Mouse (Mus musculus) kidney, postnatal 0 days (tissue): Measurements from ENCODE around the gene Gm45233. TPM values are rescaled to one million over a fixed set of nuclear protein-coding genes. Genes with fewer than 3 reads are reported as not detected.

Experiments used
- ATAC-seq: fragments of 200-750 bp; cut with Nextera tagmentation; replicated peaks from 2 replicates; pipeline ENCODE4 v1.8.0; 2017; ENCODE audit warnings: low read depth, moderate number of reproducible peaks, moderate TSS enrichment, moderate library complexity; ENCODE audit not compliant: low FRiP score
- DNase-seq: peaks from one replicate; pipeline ENCODE4 v3.0.0-alpha.2; 2016; ENCODE audit warnings: low spot score
- H3K27ac ChIP-seq: fragments of 300-500 bp; sonication (generic); 2 replicates; pipeline ENCODE4 v1.5.1; 2014; ENCODE audit warnings: mild to moderate bottlenecking
- H3K27me3 ChIP-seq: fragments of 300-500 bp; sonication (generic); 2 replicates; pipeline ENCODE4 v1.6.1; 2014; ENCODE audit warnings: low read length, mixed read lengths; ENCODE audit not compliant: insufficient read depth
- H3K36me3 ChIP-seq: fragments of 300-500 bp; sonication (generic); 2 replicates; pipeline ENCODE4 v1.6.1; 2014; ENCODE audit warnings: low read length, mixed read lengths; ENCODE audit not compliant: insufficient read depth
- H3K4me1 ChIP-seq: fragments of 300-500 bp; sonication (generic); replicated peaks from 2 replicates; pipeline ENCODE4 v1.6.1; 2014; ENCODE audit warnings: antibody characterized with exemption, low read length, mixed read lengths; ENCODE audit not compliant: insufficient read depth
- H3K4me2 ChIP-seq: fragments of 300-500 bp; sonication (generic); 2 replicates; pipeline ENCODE4 v1.6.1; 2014; ENCODE audit warnings: mild to moderate bottlenecking, low read length, moderate library complexity, mixed read lengths
- H3K4me3 ChIP-seq: fragments of 300-500 bp; sonication (generic); replicated peaks from 2 replicates; pipeline ENCODE4 v1.5.1; 2014; ENCODE audit warnings: low read depth, low read length
- H3K9ac ChIP-seq: fragments of 300-500 bp; sonication (generic); 2 replicates; pipeline ENCODE4 v1.6.1; 2014; ENCODE audit warnings: low read depth, low read length
- H3K9me3 ChIP-seq: fragments of 300-500 bp; sonication (generic); replicated peaks from 2 replicates; pipeline ENCODE4 v1.6.1; 2016; ENCODE audit warnings: low read length, inconsistent platforms, mixed read lengths
- CTCF ChIP-seq: IDR thresholded peaks from 2 replicates; pipeline ENCODE4 v1.5.1; 2016; ENCODE audit warnings: antibody characterized with exemption, low read depth, mild to moderate bottlenecking, moderate library complexity
- WGBS: fragments of 180-500 bp; shearing (Covaris S2); extraction: QIAGEN DNeasy Blood & Tissue Kit; methylation state at CpG from one replicate; pipeline ENCODE4 v1.1.7; 2014; 5-methylcytosine and 5-hydroxymethylcytosine counted together
- polyA plus RNA-seq: library from polyadenylated mRNA; unstranded; fragments of >200 nt; fragmentation: Nextera tagmentation; extraction: Ambion mirVana; gene quantifications from 2 replicates; pipeline ENCODE4 v1.2.1, GENCODE M21; 2015

Gene Gm45233
- polyA plus RNA-seq, 1 experiment from 2014 or later = 0.24 TPM

- H3K9ac ChIP-seq = no peak overlapping the region
- H3K4me1 ChIP-seq = no peaks in the 10 kb centered on the region
- H3K36me3 ChIP-seq = peaks cover 32% of the 10 kb centered on the region
- no peaks in the 10 kb centered on the region for H3K9me3 ChIP-seq
- peak; percentile 79 for ATAC-seq
- no peak overlapping the region for H3K4me3 ChIP-seq
- H3K4me2 ChIP-seq = no peak overlapping the region
- TF ChIP-seq CTCF = no peak
- WGBS = 65% methylated on average over 13 of the region's 14 CpGs
- DNase-seq = peak; percentile 26
- no peaks in the 10 kb centered on the region for H3K27me3 ChIP-seq
- H3K27ac ChIP-seq = peak overlapping the region; percentile 54; the same call in 1 of the 2 replicates
Measured at GRCm38 (mm10) chr7:43453599-43454355, 9.8 kb downstream of the Gm45233 start.

GRCm38 (mm10) chr7:43454371-43454770 is 10.4 kb downstream of the Gm45233 start:
- Histone ChIP-seq H3K4me2 (no peak overlapping the region), H3K9me3 (no peaks in the 10 kb centered on the region), H3K4me1 (no peaks in the 10 kb centered on the region), H3K9ac (no peak overlapping the region), H3K27me3 (no peaks in the 10 kb centered on the region), H3K4me3 (no peak overlapping the region), H3K36me3 (peaks cover 32% of the 10 kb centered on the region), H3K27ac (no peak overlapping the region)
- TF ChIP-seq CTCF = no peak
- no peak for ATAC-seq
- 84% methylated on average over 6 of the region's 6 CpGs for WGBS
- no peak for DNase-seq

GRCm38 (mm10) chr7:43462851-43463250 is 18.9 kb downstream of the Gm45233 start, which contains the start of gene Vsig10l:
Gene Vsig10l (plus strand): TSS chr7:43463151.
- TF ChIP-seq CTCF = no peak

GRCm38 (mm10) chr7:43463976-43464375 is 20.0 kb downstream of the Gm45233 start:
- H3K9ac ChIP-seq = no peak overlapping the region
- no peak for TF ChIP-seq CTCF
- H3K36me3 ChIP-seq = no peaks in the 10 kb centered on the region
- no peaks in the 10 kb centered on the region for H3K27me3 ChIP-seq
- H3K27ac ChIP-seq = no peak overlapping the region
- 87% methylated on average over 7 of the region's 7 CpGs for WGBS
- H3K4me2 ChIP-seq = no peak overlapping the region
- H3K9me3 ChIP-seq = no peaks in the 10 kb centered on the region
- ATAC-seq (no peak), DNase-seq (no peak)
- no peak overlapping the region for H3K4me3 ChIP-seq
- H3K4me1 ChIP-seq = 0 out of 2 replicates have a peak, but pooled peaks cover 4% of the 10 kb centered on the region

More at GRCm38 (mm10) chr7:43462851-43463250, 18.9 kb downstream of the Gm45233 start, which contains the start of gene Vsig10l:
- Histone ChIP-seq H3K36me3 (0 out of 2 replicates have a peak, but pooled peaks cover 3% of the 10 kb centered on the region), H3K4me2 (no peak within 1 kb of the TSS), H3K4me3 (no peak within 1 kb of the TSS), H3K9me3 (no peaks in the 10 kb centered on the region), H3K27ac (no peak within 1 kb of the TSS), H3K27me3 (no peaks in the 10 kb centered on the region), H3K4me1 (0 out of 2 replicates have a peak, but pooled peaks cover 4% of the 10 kb centered on the region), H3K9ac (no peak within 1 kb of the TSS)
- ATAC-seq = no peak
- no peak for DNase-seq
- WGBS = 61% methylated on average over 4 of the region's 4 CpGs

GRCm38 (mm10) chr7:43464864-43465343 is 21.0 kb downstream of the Gm45233 start:
- ATAC-seq (no peak; the same call in 1 of the 2 replicates), DNase-seq (no peak)
- H3K36me3 ChIP-seq = no peaks in the 10 kb centered on the region
- peak overlapping the region; percentile 60 for H3K4me2 ChIP-seq
- no peak; the same call in 1 of the 2 replicates for TF ChIP-seq CTCF
- H3K27me3 ChIP-seq = no peaks in the 10 kb centered on the region
- 6% methylated on average over 35 of the region's 35 CpGs for WGBS
- H3K27ac ChIP-seq = no peak overlapping the region
- H3K4me3 ChIP-seq = peak overlapping the region; percentile 35
- H3K9me3 ChIP-seq = no peaks in the 10 kb centered on the region
- 0 out of 2 replicates have a peak, but pooled peaks cover 4% of the 10 kb centered on the region for H3K4me1 ChIP-seq
- H3K9ac ChIP-seq = peak overlapping the region; percentile 5; the same call in 1 of the 2 replicates

GRCm38 (mm10) chr7:43465344-43466098 is 21.6 kb downstream of the Gm45233 start:
- Histone ChIP-seq H3K9ac (peak overlapping the region; percentile 47), H3K4me2 (peak overlapping the region; percentile 60), H3K36me3 (no peaks in the 10 kb centered on the region), H3K27ac (peak overlapping the region; percentile 33; the same call in 1 of the 2 replicates), H3K9me3 (no peaks in the 10 kb centered on the region), H3K27me3 (no peaks in the 10 kb centered on the region), H3K4me3 (peak overlapping the region; percentile 35), H3K4me1 (0 out of 2 replicates have a peak, but pooled peaks cover 4% of the 10 kb centered on the region)
- ATAC-seq = peak; percentile 84
- DNase-seq = peak; percentile 98
- under 1% methylated on average over 33 of the region's 33 CpGs for WGBS
- TF ChIP-seq CTCF = peak; percentile 47
